Mouse (Mus musculus) forelimb bud, embryonic 11.5 days (tissue): ENCODE data around the gene Vmn2r37.
"Not testable (repeated sequence)": the region's sequence is repeated elsewhere in the genome, so short reads cannot be mapped to it uniquely, and the experiment has no call there.

Source experiments
- DNase-seq: peaks from one replicate; pipeline ENCODE4 v3.0.0-alpha.2; 2012; ENCODE audit warnings: low read depth, low spot score

Vmn2r37 gene

GRCm38 (mm10) chr7:9223553-9223952 lies at the start of gene Vmn2r37:
Gene Vmn2r37, minus strand, starts transcription at chr7:9223653.
- not testable (repeated sequence) for DNase-seq
